Mouse (Mus musculus): Measurements from ENCODE around the gene Gm28308.

DNA sequence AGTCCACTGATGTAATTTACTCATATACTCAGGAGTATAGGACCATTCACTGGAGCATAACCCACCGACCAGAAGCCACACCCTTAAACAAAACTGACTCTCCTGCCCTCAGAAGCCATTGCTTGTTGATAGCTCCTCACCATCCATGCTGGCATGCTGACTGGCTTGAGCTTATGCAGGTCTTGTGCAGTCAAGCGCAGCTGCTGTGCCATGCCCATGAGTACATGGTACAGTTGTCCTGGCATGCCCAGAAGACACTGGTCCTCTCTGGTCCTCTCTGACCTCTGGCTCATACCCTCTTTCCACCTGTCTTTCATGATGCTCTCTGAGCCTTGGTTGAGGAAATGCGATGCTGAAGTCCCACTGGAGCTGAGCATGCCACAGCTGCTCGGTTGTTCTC lies 89.5 kb downstream of the Gm28308 start:
- TF ChIP-seq POLR2A (IDR thresholded peaks at IDR 0.05; ENCODE audit: low read depth, low read length) (no peak), CTCF (IDR thresholded peaks at IDR 0.05; ENCODE audit: extremely low read depth, insufficient read depth, insufficient read length, insufficient replicate concordance) (no peak)
